Mouse (Mus musculus) hindbrain, embryonic 14.5 days (tissue): ENCODE measurements at regions not wholly inside any gene's neighbourhood (a gene's known extent, or its start where the extent isn't known, plus 50 kb on each side); places are given as distances from the start of the nearest gene placed in this dataset.

Experiments used
- ATAC-seq: fragments of 200-750 bp; cut with Nextera tagmentation; 2 replicates; pipeline ENCODE4 v1.8.0; 2017; ENCODE audit warnings: moderate number of reproducible peaks, mild to moderate bottlenecking, moderate TSS enrichment, moderate library complexity; ENCODE audit not compliant: low FRiP score
- DNase-seq: peaks from one replicate; pipeline ENCODE4 v3.0.0-alpha.2; 2015; ENCODE audit warnings: low spot score
- H3K27ac ChIP-seq: fragments of 300-500 bp; sonication (generic); 2 replicates; pipeline ENCODE4 v1.5.1; 2014; ENCODE audit warnings: mild to moderate bottlenecking, moderate library complexity
- H3K27me3 ChIP-seq: fragments of 300-500 bp; sonication (generic); 2 replicates; pipeline ENCODE4 v1.6.1; 2014; ENCODE audit warnings: mild to moderate bottlenecking, low read length, mixed read lengths; ENCODE audit not compliant: control insufficient read depth, insufficient read depth
- H3K36me3 ChIP-seq: fragments of 300-500 bp; sonication (generic); replicated peaks from 2 replicates; pipeline ENCODE4 v1.6.1; 2014; ENCODE audit not compliant: control insufficient read depth, insufficient read depth
- H3K4me1 ChIP-seq: fragments of 300-500 bp; sonication (generic); replicated peaks from 2 replicates; pipeline ENCODE4 v1.6.1; 2014; ENCODE audit warnings: antibody characterized with exemption, low read length, mixed read lengths; ENCODE audit not compliant: control insufficient read depth, insufficient read depth
- H3K4me2 ChIP-seq: fragments of 300-500 bp; sonication (generic); replicated peaks from 2 replicates; pipeline ENCODE4 v1.6.1; 2014; ENCODE audit warnings: mild to moderate bottlenecking, moderate library complexity
- H3K4me3 ChIP-seq: fragments of 300-500 bp; sonication (generic); replicated peaks from 2 replicates; pipeline ENCODE4 v1.5.1; 2014; ENCODE audit warnings: mild to moderate bottlenecking, low read length
- H3K9ac ChIP-seq: fragments of 300-500 bp; sonication (generic); 2 replicates; pipeline ENCODE4 v1.6.1; 2014
- H3K9me3 ChIP-seq: fragments of 300-500 bp; sonication (generic); 2 replicates; pipeline ENCODE4 v1.6.1; 2016; ENCODE audit warnings: low read length; ENCODE audit not compliant: control insufficient read depth
- WGBS: fragments of 180-500 bp; shearing (Covaris S2); extraction: QIAGEN DNeasy Blood & Tissue Kit; methylation state at CpG from one replicate; pipeline ENCODE4 v1.1.7; 2014; 5-methylcytosine and 5-hydroxymethylcytosine counted together

- DNase-seq (no peak), ATAC-seq (no peak)
- H3K27me3 ChIP-seq: no peaks in the 10 kb centered on the region
- H3K27ac ChIP-seq: no peak overlapping the region
- WGBS: 90% methylated on average over 2 of the region's 2 CpGs
- H3K4me3 ChIP-seq: no peak overlapping the region
- no peak overlapping the region for H3K4me2 ChIP-seq
- H3K9ac ChIP-seq: no peak overlapping the region
- no peaks in the 10 kb centered on the region for H3K4me1 ChIP-seq
- no peaks in the 10 kb centered on the region for H3K9me3 ChIP-seq
- no peaks in the 10 kb centered on the region for H3K36me3 ChIP-seq
Observed at GRCm38 (mm10) chr14:72942571-72942970, 106.3 kb downstream of the Cysltr2 start.

- no peak for ATAC-seq
- Histone ChIP-seq H3K4me3 (no peak overlapping the region), H3K4me1 (no peaks in the 10 kb centered on the region), H3K9me3 (no peaks in the 10 kb centered on the region), H3K27ac (no peak overlapping the region), H3K9ac (no peak overlapping the region), H3K36me3 (no peaks in the 10 kb centered on the region), H3K4me2 (no peak overlapping the region), H3K27me3 (no peaks in the 10 kb centered on the region)
- no peak for DNase-seq
Observed at GRCm38 (mm10) chr14:72939067-72939393, 109.9 kb downstream of the Cysltr2 start.

DNA sequence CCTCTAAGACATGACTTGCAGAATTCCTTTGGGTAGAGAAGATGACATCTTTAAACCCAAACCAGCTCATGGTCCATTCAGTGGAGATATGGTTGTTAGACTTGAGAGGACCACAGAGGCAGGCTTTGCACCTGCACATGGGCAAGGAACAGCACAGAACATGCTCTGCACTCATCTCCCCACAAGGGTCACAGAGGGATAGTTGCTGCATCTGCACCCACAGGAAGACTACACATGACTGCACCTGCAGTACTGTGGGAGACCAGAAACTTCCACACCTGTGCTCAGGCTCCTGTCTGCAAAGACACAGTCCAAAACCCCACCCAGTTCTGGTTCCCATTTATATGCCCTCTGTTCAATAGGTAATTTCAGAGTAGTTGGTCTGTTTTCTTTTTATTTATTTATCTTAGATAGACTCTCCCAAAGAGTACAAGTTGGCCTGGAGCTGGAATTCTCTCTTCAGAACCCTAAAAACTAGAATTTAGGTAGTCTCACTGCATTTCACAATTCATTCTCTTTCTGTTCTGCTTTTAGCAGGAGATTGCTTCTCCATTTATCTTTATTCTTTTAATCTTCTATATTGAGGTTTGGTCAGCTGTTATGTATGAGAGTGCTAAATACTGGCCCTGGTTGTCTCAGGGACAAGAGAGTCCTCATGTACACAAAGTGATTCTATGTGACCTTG, 110.4 kb downstream of the Cysltr2 start:
- no peaks in the 10 kb centered on the region for H3K4me1 ChIP-seq
- DNase-seq (no peak), ATAC-seq (no peak)
- H3K4me3 ChIP-seq: no peak overlapping the region
- H3K4me2 ChIP-seq: no peak overlapping the region
- H3K36me3 ChIP-seq: no peaks in the 10 kb centered on the region
- H3K27ac ChIP-seq: no peak overlapping the region
- no peaks in the 10 kb centered on the region for H3K9me3 ChIP-seq
- H3K27me3 ChIP-seq: no peaks in the 10 kb centered on the region
- H3K9ac ChIP-seq: no peak overlapping the region

DNA sequence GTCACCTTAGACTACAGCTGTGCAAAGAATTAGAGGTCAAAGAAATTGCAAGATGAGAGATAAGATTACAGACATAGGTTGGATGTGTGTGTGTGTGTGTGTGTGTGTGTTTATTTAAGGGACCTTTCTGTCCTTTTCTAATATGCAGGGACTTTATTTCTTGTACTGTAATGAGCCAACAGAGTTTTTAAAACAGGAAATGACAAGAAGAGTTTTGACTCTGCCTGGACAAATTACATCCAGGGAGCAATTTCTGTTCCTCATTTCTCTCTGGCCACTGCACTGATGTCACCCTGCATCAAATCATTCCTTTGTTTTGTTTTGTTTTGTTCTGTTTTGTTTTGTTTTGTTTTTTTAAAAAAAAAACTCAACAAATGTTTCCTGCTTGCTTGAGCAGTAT, 115.3 kb downstream of the Cysltr2 start:
- Histone ChIP-seq H3K4me2 (no peak overlapping the region), H3K4me3 (no peak overlapping the region), H3K27me3 (no peaks in the 10 kb centered on the region), H3K4me1 (no peaks in the 10 kb centered on the region), H3K36me3 (no peaks in the 10 kb centered on the region), H3K27ac (no peak overlapping the region), H3K9me3 (no peaks in the 10 kb centered on the region), H3K9ac (no peak overlapping the region)
- no peak for DNase-seq
- no peak for ATAC-seq

- no peak for ATAC-seq
- 78% methylated on average over 9 of the region's 9 CpGs for WGBS
- no peak for DNase-seq
Observed at GRCm38 (mm10) chr14:72932296-72932695, 116.6 kb downstream of the Cysltr2 start.

DNA sequence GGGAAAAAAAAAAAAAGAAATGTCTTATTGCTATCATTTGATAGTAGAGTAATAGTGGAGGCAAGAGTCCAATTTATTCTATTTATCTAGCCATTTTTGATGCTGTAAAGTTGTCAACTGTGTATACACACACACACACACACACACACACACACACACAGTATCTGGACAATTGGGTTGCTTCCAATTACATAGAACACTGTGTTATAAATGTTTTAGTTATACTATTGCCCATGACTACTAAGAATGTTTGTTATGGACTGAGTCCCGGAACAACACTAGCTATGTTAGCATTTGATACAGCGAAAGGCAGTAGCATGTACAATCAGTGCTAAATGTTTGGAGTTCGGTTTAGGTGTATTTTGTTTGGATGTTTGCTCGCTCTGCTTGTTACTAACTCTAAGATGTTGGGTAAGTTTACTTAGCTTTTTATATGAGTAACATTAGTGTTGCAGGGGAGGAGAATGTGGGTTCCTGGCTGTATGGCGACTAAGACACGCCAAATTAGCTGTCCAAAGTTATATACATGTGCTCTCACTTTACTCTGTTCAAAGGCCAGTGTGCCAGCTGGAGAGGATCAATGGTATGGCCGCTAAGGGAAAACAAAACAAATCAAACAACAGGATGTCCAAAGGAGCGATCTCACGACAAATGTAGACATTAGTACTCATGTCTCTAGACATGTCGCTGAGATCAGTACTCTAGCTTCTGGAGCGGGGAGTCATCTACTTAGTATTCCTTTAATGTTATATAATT, 147.6 kb downstream of the Cysltr2 start:
- H3K4me2 ChIP-seq: no peak overlapping the region
- 89% methylated on average over 11 of the region's 11 CpGs for WGBS

More at GRCm38 (mm10) chr14:72932296-72932695, 116.6 kb downstream of the Cysltr2 start:
- Histone ChIP-seq H3K27ac (no peak overlapping the region), H3K9me3 (no peaks in the 10 kb centered on the region), H3K4me2 (no peak overlapping the region), H3K36me3 (no peaks in the 10 kb centered on the region), H3K4me1 (no peaks in the 10 kb centered on the region), H3K27me3 (no peaks in the 10 kb centered on the region), H3K4me3 (no peak overlapping the region), H3K9ac (no peak overlapping the region)

DNA sequence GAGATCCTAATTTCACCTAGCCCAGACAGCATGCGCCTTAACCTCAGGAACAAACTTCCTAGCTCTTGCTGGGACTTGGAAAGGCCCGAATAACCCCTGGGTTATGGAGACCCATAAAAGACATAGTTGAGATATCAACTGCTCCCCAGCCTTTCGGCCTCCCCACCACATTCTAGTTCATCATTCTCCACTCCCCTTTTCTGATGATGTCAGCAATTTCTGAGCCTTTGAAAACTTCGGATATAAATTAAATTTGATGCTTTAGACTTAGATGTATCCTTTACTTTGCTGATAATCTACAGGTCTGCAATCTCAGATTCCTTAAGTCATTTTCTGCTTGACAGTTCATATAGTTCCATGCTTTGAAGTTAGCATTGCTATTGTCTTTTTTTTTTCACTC, 149.3 kb downstream of the Cysltr2 start:
- H3K9me3 ChIP-seq: no peaks in the 10 kb centered on the region
- no peak for ATAC-seq
- DNase-seq: no peak
- 95% methylated on average over 4 of the region's 4 CpGs for WGBS
- no peak overlapping the region for H3K9ac ChIP-seq
- no peak overlapping the region for H3K4me3 ChIP-seq
- no peaks in the 10 kb centered on the region for H3K36me3 ChIP-seq
- H3K27ac ChIP-seq: no peak overlapping the region
- H3K4me1 ChIP-seq: no peaks in the 10 kb centered on the region
- no peaks in the 10 kb centered on the region for H3K27me3 ChIP-seq
- H3K4me2 ChIP-seq: no peak overlapping the region

More for the DNA sequence above, 147.6 kb downstream of the Cysltr2 start:
- no peak overlapping the region for H3K4me3 ChIP-seq
- H3K27ac ChIP-seq: no peak overlapping the region
- no peaks in the 10 kb centered on the region for H3K27me3 ChIP-seq
- H3K9ac ChIP-seq: no peak overlapping the region
- H3K4me1 ChIP-seq: no peaks in the 10 kb centered on the region
- no peaks in the 10 kb centered on the region for H3K9me3 ChIP-seq
- ATAC-seq: no peak
- no peak for DNase-seq
- no peaks in the 10 kb centered on the region for H3K36me3 ChIP-seq

- H3K4me3 ChIP-seq: no peak overlapping the region
- H3K9me3 ChIP-seq: no peaks in the 10 kb centered on the region
- no peaks in the 10 kb centered on the region for H3K36me3 ChIP-seq
- H3K27me3 ChIP-seq: no peaks in the 10 kb centered on the region
- H3K9ac ChIP-seq: no peak overlapping the region
- H3K4me1 ChIP-seq: no peaks in the 10 kb centered on the region
- DNase-seq: no peak
- H3K27ac ChIP-seq: no peak overlapping the region
- no peak for ATAC-seq
- 87% methylated on average over 2 of the region's 2 CpGs for WGBS
- no peak overlapping the region for H3K4me2 ChIP-seq
Observed at GRCm38 (mm10) chr14:72892316-72892715, 156.6 kb downstream of the Cysltr2 start.

DNA sequence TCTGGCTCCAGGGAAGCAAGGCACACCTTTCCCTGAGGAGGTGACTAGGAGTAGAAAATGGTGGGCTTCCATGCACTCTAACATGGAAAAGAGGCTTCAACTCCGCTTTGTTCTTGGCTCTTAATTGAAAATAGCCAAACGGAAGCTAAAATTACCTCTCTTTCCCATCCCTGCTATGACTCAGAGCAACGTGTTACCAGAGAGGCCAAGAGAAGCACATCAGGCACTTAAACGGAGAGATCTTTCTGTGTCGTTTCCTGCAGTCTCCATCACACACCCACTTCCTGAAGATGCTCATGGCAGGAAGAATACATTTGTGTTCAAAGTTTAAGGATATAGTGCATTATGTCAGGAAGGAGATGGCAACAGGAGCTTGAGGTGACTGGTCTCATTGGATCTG, 159.3 kb downstream of the Cysltr2 start:
- H3K36me3 ChIP-seq: no peaks in the 10 kb centered on the region
- no peak overlapping the region for H3K4me3 ChIP-seq
- H3K4me1 ChIP-seq: no peaks in the 10 kb centered on the region
- H3K4me2 ChIP-seq: no peak overlapping the region
- 78% methylated on average over 5 of the region's 5 CpGs for WGBS
- no peak overlapping the region for H3K9ac ChIP-seq
- H3K27me3 ChIP-seq: no peaks in the 10 kb centered on the region
- no peak for ATAC-seq
- DNase-seq: no peak
- no peaks in the 10 kb centered on the region for H3K9me3 ChIP-seq
- H3K27ac ChIP-seq: no peak overlapping the region
